Mouse (Mus musculus): ENCODE results near the gene Rc3h1.

DNA sequence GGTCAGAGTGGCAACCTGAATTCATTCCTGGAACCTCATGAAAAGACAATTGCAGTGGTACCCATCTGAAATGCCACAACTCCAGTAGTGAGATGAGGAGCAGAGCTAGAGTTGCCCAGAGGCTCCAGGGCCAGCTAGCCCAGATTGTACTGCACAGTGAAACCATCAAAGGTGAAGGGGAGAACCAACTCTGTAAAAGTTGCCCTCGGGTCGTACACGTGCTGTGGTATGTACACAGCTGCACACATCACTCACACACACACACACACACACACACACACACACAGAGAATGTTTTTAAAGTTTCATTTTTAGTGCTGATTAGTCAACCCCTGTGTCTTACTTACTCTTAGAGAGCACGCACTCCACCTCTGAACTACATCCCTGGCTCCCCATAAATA is 75.1 kb downstream of the Rc3h1 start:
- TF ChIP-seq CTCF (IDR thresholded peaks at IDR 0.05; ENCODE audit: low read depth, low read length) (no peak), GATA1 (IDR thresholded peaks at IDR 0.05; ENCODE audit: borderline replicate concordance, low read length) (no peak), POLR2AphosphoS5 (IDR thresholded peaks at IDR 0.05; ENCODE audit: insufficient replicate concordance, low read depth, low read length) (no peak), TAL1 (conservative IDR thresholded peaks at IDR 0.05; ENCODE audit: low read depth, low read length) (no peak)

All from G1E (cell line).